Mouse (Mus musculus) heart, embryonic 11.5 days (tissue): Measurements from ENCODE around the gene Wdsub1. TPM values are rescaled to one million over a fixed set of nuclear protein-coding genes. Genes with fewer than 3 reads are reported as not detected.

ENCODE experiments used
- ATAC-seq: fragments of 200-750 bp; cut with Nextera tagmentation; replicated peaks from 2 replicates; pipeline ENCODE4 v1.8.0; 2017; ENCODE audit warnings: moderate library complexity; ENCODE audit not compliant: insufficient number of reproducible peaks, low FRiP score, low TSS enrichment
- H3K27ac ChIP-seq: fragments of 300-500 bp; sonication (generic); 2 replicates; pipeline ENCODE4 v1.5.1; 2014; ENCODE audit warnings: mild to moderate bottlenecking, low read depth, low read length
- H3K27me3 ChIP-seq: fragments of 300-500 bp; sonication (generic); 2 replicates; pipeline ENCODE4 v1.6.1; 2014; ENCODE audit warnings: mild to moderate bottlenecking, low read length, mixed read lengths; ENCODE audit not compliant: control insufficient read depth, insufficient read depth
- H3K36me3 ChIP-seq: fragments of 300-500 bp; sonication (generic); 2 replicates; pipeline ENCODE4 v1.6.1; 2014; ENCODE audit warnings: mild to moderate bottlenecking, low read length, moderate library complexity, mixed read lengths; ENCODE audit not compliant: control insufficient read depth, insufficient read depth
- H3K4me1 ChIP-seq: fragments of 300-500 bp; sonication (generic); 2 replicates; pipeline ENCODE4 v1.6.1; 2014; ENCODE audit warnings: low read length; ENCODE audit not compliant: control insufficient read depth, insufficient read depth
- H3K4me2 ChIP-seq: fragments of 300-500 bp; sonication (generic); 2 replicates; pipeline ENCODE4 v1.6.1; 2014; ENCODE audit warnings: mild to moderate bottlenecking, moderate library complexity
- H3K4me3 ChIP-seq: fragments of 300-500 bp; sonication (generic); 2 replicates; pipeline ENCODE4 v1.5.1; 2014; ENCODE audit warnings: low read depth, low read length
- H3K9ac ChIP-seq: fragments of 300-500 bp; sonication (generic); 2 replicates; pipeline ENCODE4 v1.6.1; 2014; ENCODE audit warnings: mild to moderate bottlenecking, low read depth, low read length, moderate library complexity
- H3K9me3 ChIP-seq: fragments of 300-500 bp; sonication (generic); replicated peaks from 2 replicates; pipeline ENCODE4 v1.6.1; 2016; ENCODE audit warnings: low read length; ENCODE audit not compliant: control insufficient read depth
- WGBS: fragments of 180-500 bp; shearing (Covaris S2); extraction: QIAGEN DNeasy Blood & Tissue Kit; methylation state at CpG from one replicate; pipeline ENCODE4 v1.1.7; 2014; ENCODE audit not compliant: insufficient replicate concordance; 5-methylcytosine and 5-hydroxymethylcytosine counted together
- polyA plus RNA-seq: library from polyadenylated mRNA; unstranded; fragments of >200 nt; fragmentation: Nextera tagmentation; extraction: Ambion mirVana; gene quantifications from 2 replicates; pipeline ENCODE4 v1.2.1, GENCODE M21; 2014

Gene Wdsub1
- polyA plus RNA-seq, 1 experiment from 2014 or later = 44.5 TPM

DNA sequence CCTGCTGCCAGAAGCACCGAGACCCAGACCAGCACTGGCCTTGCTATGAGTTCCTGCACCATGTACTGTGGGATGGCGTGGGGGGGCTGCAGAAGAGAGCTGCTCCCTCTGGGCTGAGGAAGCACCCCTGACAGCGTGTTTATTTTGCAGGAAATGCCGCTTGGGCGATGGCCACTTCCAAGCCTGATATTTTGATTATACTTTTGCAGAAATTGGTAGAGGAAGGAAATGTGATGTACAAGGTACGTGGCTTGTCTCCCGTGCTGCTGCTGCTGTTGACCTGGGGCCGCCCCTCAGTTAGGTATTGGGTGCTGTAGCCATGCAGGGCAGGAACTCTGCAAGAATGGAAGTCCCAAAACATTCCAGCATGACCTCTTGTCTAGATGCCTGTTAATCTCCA, 43.6 kb downstream of the Wdsub1 start:
- no peaks in the 10 kb centered on the region for H3K27me3 ChIP-seq
- no peak overlapping the region for H3K9ac ChIP-seq
- H3K27ac ChIP-seq = no peak overlapping the region
- H3K4me2 ChIP-seq = no peak overlapping the region
- no peak overlapping the region for H3K4me3 ChIP-seq
- WGBS = 75% methylated on average over 8 of the region's 8 CpGs
- H3K36me3 ChIP-seq = peaks cover 44% of the 10 kb centered on the region
- no peaks in the 10 kb centered on the region for H3K9me3 ChIP-seq
- H3K4me1 ChIP-seq = peaks cover 23% of the 10 kb centered on the region
- ATAC-seq = no peak

DNA sequence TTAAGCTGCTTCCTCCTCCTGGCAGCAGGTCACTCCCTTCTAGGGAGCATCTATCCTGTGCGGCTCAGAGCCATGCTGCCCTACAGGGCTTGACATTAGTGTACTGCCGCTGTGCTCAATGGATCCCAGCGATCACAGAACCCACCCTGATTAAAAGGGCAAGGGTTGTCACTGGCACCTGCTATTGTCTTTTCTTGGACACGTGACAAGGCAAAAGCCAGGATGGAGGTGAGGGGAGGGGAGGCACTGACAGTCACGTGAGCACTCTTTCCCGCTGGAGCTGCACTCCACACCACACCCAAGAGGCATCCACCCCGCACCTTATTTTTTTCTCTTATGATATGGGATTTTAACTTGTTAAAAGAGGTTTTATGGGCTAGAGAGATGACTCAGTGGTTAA, 50.6 kb downstream of the Wdsub1 start:
- Histone ChIP-seq H3K36me3 (peaks cover 13% of the 10 kb centered on the region), H3K27ac (no peak overlapping the region), H3K27me3 (no peaks in the 10 kb centered on the region), H3K4me3 (no peak overlapping the region), H3K9ac (no peak overlapping the region), H3K4me1 (peaks cover 67% of the 10 kb centered on the region), H3K4me2 (no peak overlapping the region), H3K9me3 (no peaks in the 10 kb centered on the region)
- no peak for ATAC-seq
- WGBS = 77% methylated on average over 7 of the region's 7 CpGs

DNA sequence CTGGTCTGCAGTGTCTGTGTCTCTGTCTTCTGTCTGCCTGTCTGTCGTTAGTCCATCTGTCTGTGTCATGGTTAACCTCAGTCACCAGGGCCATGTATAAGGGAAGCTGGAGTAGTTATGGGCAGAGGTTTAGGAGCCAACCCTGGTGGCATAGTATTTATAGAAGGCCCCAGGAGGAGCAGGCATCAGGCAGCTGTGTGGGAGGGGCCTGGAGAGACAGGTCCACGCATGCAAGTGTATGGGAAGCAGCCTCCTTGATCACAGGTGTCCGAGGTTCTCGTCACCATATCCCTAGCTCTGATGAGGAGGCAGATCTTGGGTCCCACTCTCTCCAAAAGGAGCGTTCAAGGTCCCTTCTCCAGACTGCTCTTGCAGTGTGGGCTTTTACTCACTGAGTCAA, 51.5 kb downstream of the Wdsub1 start:
- ATAC-seq = no peak; the same call in 1 of the 2 replicates
- Histone ChIP-seq H3K27me3 (no peaks in the 10 kb centered on the region), H3K36me3 (peaks cover 11% of the 10 kb centered on the region), H3K4me3 (no peak overlapping the region), H3K9ac (0 out of 2 replicates have a peak overlapping the region, but pooled peaks have one; percentile 56), H3K27ac (peak overlapping the region; percentile 96), H3K9me3 (no peaks in the 10 kb centered on the region), H3K4me2 (no peak overlapping the region), H3K4me1 (peaks cover 67% of the 10 kb centered on the region)
- 62% methylated on average over 5 of the region's 5 CpGs for WGBS

- H3K36me3 ChIP-seq = peaks cover 3% of the 10 kb centered on the region
- peak overlapping the region; percentile 56; the same call in 1 of the 2 replicates for H3K9ac ChIP-seq
- H3K27ac ChIP-seq = peak overlapping the region; percentile 96
- WGBS = 20% methylated on average over 9 of the region's 9 CpGs
- no peaks in the 10 kb centered on the region for H3K27me3 ChIP-seq
- no peak; the same call in 1 of the 2 replicates for ATAC-seq
- no peak overlapping the region for H3K4me3 ChIP-seq
- no peaks in the 10 kb centered on the region for H3K9me3 ChIP-seq
- no peak overlapping the region; the same call in 1 of the 2 replicates for H3K4me2 ChIP-seq
- H3K4me1 ChIP-seq = peaks cover 71% of the 10 kb centered on the region
These were observed 52.2 kb downstream of the Wdsub1 start for GRCm38 (mm10) chr2:59830151-59830550.

DNA sequence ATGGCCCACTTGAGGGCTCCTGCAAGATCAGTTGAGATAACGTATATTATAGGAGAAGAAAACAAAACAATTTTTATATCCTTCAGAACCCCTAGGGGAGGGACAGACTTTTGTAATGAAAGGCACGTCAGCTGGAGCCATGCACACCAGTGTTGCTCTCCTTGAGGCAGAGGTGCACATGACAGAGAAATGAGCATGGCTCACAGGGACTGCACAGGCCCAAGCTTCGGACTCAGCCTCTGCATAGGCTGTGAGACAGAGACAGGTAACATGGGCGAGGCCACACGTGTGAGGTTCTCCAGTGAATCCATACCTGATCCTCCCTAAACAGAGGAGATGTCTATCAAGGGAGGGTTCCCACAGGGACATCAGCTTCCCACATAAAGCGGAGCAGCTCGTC, 52.7 kb downstream of the Wdsub1 start:
- no peaks in the 10 kb centered on the region for H3K9me3 ChIP-seq
- H3K27ac ChIP-seq = peak overlapping the region; percentile 96
- WGBS = 58% methylated on average over 7 of the region's 7 CpGs
- H3K4me3 ChIP-seq = no peak overlapping the region
- no peaks in the 10 kb centered on the region for H3K36me3 ChIP-seq
- no peak for ATAC-seq
- no peaks in the 10 kb centered on the region for H3K27me3 ChIP-seq
- peaks cover 75% of the 10 kb centered on the region for H3K4me1 ChIP-seq
- H3K4me2 ChIP-seq = peak overlapping the region; percentile 41
- H3K9ac ChIP-seq = peak overlapping the region; percentile 56; the same call in 1 of the 2 replicates

- 9% methylated on average over 14 of the region's 14 CpGs for WGBS
- Histone ChIP-seq H3K4me2 (peak overlapping the region; percentile 41), H3K4me1 (peaks cover 75% of the 10 kb centered on the region), H3K36me3 (no peaks in the 10 kb centered on the region), H3K9ac (peak overlapping the region; percentile 56; the same call in 1 of the 2 replicates), H3K27ac (peak overlapping the region; percentile 96), H3K27me3 (no peaks in the 10 kb centered on the region), H3K9me3 (no peaks in the 10 kb centered on the region), H3K4me3 (no peak overlapping the region)
- ATAC-seq = peak; percentile 70
These were observed 53.4 kb downstream of the Wdsub1 start for GRCm38 (mm10) chr2:59828777-59829508.

GRCm38 (mm10) chr2:59828103-59828655, 54.2 kb downstream of the Wdsub1 start:
- H3K27me3 ChIP-seq = no peaks in the 10 kb centered on the region
- H3K4me3 ChIP-seq = no peak overlapping the region
- no peak for ATAC-seq
- H3K9ac ChIP-seq = peak overlapping the region; percentile 28; the same call in 1 of the 2 replicates
- no peaks in the 10 kb centered on the region for H3K9me3 ChIP-seq
- H3K4me2 ChIP-seq = peak overlapping the region; percentile 41; the same call in 1 of the 2 replicates
- 0 out of 2 replicates have a peak, but pooled peaks cover 2% of the 10 kb centered on the region for H3K36me3 ChIP-seq
- WGBS = 55% methylated on average over 11 of the region's 11 CpGs
- peak overlapping the region; percentile 96 for H3K27ac ChIP-seq
- H3K4me1 ChIP-seq = peaks cover 73% of the 10 kb centered on the region

GRCm38 (mm10) chr2:59825380-59825779, 57.0 kb downstream of the Wdsub1 start:
- peaks cover 53% of the 10 kb centered on the region for H3K4me1 ChIP-seq
- no peaks in the 10 kb centered on the region for H3K27me3 ChIP-seq
- H3K27ac ChIP-seq = 0 out of 2 replicates have a peak overlapping the region, but pooled peaks have one; percentile 75
- no peak overlapping the region for H3K4me2 ChIP-seq
- H3K9ac ChIP-seq = no peak overlapping the region
- no peak for ATAC-seq
- peaks cover 4% of the 10 kb centered on the region for H3K36me3 ChIP-seq
- no peaks in the 10 kb centered on the region for H3K9me3 ChIP-seq
- H3K4me3 ChIP-seq = no peak overlapping the region
- WGBS = 90% methylated on average over 4 of the region's 4 CpGs
